Mouse (Mus musculus) spleen, adult 2 months (tissue): ENCODE measurements around the gene Lzts2. TPM values are rescaled to one million over a fixed set of nuclear protein-coding genes. Genes with fewer than 3 reads are reported as not detected.

ENCODE experiments used
- DNase-seq, 2 experiments: peaks; one replicate each; pipeline versions ENCODE4 v3.0.0 to v3.0.0-alpha.2; 2012 to 2021; ENCODE audit warnings: low spot score in 2 of 2, low read depth in 1 of 2
- H3K27ac ChIP-seq: fragments of 200-500 bp; 2 replicates; pipeline ENCODE4 v1.5.1; 2012; ENCODE audit warnings: low read length, inconsistent platforms; ENCODE audit not compliant: insufficient read depth
- H3K27me3 ChIP-seq: fragments of 200-500 bp; 2 replicates; pipeline ENCODE4 v1.6.1; 2012; ENCODE audit warnings: mild to moderate bottlenecking, moderate library complexity, low read length, inconsistent platforms; ENCODE audit not compliant: control insufficient read depth, insufficient read depth
- H3K36me3 ChIP-seq: fragments of 200-500 bp; 2 replicates; pipeline ENCODE4 v1.6.1; 2012; ENCODE audit warnings: mild to moderate bottlenecking, low read length, inconsistent platforms; ENCODE audit not compliant: control insufficient read depth, insufficient read depth
- H3K4me1 ChIP-seq: fragments of 200-500 bp; 2 replicates; pipeline ENCODE4 v1.6.1; 2011; ENCODE audit warnings: inconsistent platforms; ENCODE audit not compliant: control insufficient read depth, insufficient read depth, insufficient read length
- H3K4me3 ChIP-seq: fragments of 200-500 bp; 2 replicates; pipeline ENCODE4 v1.5.1; 2011; ENCODE audit warnings: mild to moderate bottlenecking, inconsistent platforms; ENCODE audit not compliant: insufficient read depth, insufficient read length; ENCODE audit errors: extremely low read depth
- CTCF ChIP-seq: fragments of 200-500 bp; IDR thresholded peaks from 2 replicates; pipeline ENCODE4 v1.5.1; 2011; ENCODE audit warnings: mild to moderate bottlenecking, inconsistent platforms; ENCODE audit not compliant: insufficient read depth, insufficient read length, insufficient replicate concordance; ENCODE audit errors: extremely low read depth
- POLR2A ChIP-seq: fragments of 200-500 bp; IDR thresholded peaks from 2 replicates; pipeline ENCODE4 v1.6.1; 2011; ENCODE audit warnings: low read depth, low read length, inconsistent platforms
- WGBS: fragments of 180-500 bp; shearing (Covaris S2); methylation state at CpG from one replicate; pipeline ENCODE4 v1.1.7; 2018; 5-methylcytosine and 5-hydroxymethylcytosine counted together
- polyA plus RNA-seq: library from polyadenylated mRNA; depleted of rRNA; stranded (reverse); fragments of >200 nt; gene quantifications from 2 replicates; pipeline ENCODE4 v1.2.3, GENCODE M21; 2012

Gene Lzts2
- polyA plus RNA-seq, 1 experiment: 23.3 TPM

DNA sequence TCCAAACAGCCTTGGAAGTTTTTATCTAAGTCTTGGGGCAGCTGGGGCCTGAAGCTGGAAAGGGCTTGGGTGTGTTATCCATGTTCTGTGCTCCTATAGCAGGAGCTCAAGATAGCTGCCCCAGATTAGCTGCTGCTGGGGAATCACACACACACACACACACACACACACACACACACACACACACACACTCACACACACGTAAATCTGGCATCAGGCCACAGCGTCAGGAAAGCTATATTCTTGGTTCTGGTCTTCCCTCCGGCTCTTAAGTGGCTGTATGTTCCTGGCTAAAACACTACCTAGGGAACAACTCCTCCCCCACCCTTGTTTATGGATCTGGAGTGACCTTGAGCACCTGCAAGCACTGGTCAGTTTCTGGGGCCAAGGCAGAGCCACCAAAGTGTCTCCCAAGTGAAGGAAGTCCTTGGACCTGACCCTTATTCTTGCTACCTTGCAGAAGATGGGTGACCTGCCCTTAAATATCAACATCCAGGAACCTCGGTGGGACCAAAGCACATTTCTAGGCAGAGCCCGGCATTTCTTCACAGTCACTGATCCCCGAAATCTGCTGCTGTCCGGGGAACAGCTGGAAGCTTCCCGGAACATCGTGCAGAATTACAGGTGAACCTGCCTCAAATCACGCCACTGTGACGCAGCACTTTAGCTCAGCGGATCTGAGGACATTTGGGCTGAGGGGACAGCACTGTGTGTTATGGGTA is 34.6 kb downstream of the Lzts2 start:
- no peak for DNase-seq
- peaks cover 12% of the 10 kb centered on the region; the same call in 1 of the 2 replicates for H3K36me3 ChIP-seq
- H3K27ac ChIP-seq: peak overlapping the region; percentile 96
- 90% methylated on average over 12 of the region's 12 CpGs for WGBS
- no peaks in the 10 kb centered on the region; the same call in 1 of the 2 replicates for H3K27me3 ChIP-seq
- peak overlapping the region; percentile 81; the same call in 1 of the 2 replicates for H3K4me3 ChIP-seq
- H3K4me1 ChIP-seq: peaks cover 15% of the 10 kb centered on the region
- no peak for TF ChIP-seq POLR2A
- TF ChIP-seq CTCF: no peak

DNA sequence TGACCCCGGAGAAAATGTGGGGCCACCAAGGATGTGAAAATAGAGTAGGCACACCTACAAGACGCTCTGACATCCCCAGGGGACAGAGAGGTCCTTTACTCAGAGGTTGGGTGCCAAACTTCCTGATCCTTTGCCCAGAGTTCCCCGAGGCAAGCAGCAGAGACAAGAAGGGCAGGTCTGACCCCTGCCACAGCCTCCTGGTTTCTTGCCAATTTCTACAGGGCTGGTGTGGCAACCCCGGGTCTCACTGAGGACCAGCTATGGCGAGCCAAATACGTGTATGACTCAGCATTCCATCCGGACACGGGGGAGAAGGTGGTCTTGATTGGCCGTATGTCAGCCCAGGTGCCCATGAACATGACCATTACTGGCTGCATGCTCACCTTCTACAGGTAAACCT is 35.3 kb downstream of the Lzts2 start:
- H3K4me3 ChIP-seq: no peak overlapping the region
- no peak overlapping the region for H3K27ac ChIP-seq
- no peaks in the 10 kb centered on the region; the same call in 1 of the 2 replicates for H3K27me3 ChIP-seq
- peaks cover 15% of the 10 kb centered on the region for H3K4me1 ChIP-seq
- peaks cover 13% of the 10 kb centered on the region for H3K36me3 ChIP-seq
- no peak for DNase-seq
- no peak for TF ChIP-seq CTCF
- no peak for TF ChIP-seq POLR2A
- WGBS: 78% methylated on average over 9 of the region's 9 CpGs

- Histone ChIP-seq H3K4me3 (no peak overlapping the region), H3K27me3 (no peaks in the 10 kb centered on the region), H3K4me1 (peaks cover 13% of the 10 kb centered on the region), H3K27ac (no peak overlapping the region), H3K36me3 (peaks cover 13% of the 10 kb centered on the region)
- 94% methylated on average over 8 of the region's 8 CpGs for WGBS
- DNase-seq: no peak
- TF ChIP-seq CTCF: no peak
- TF ChIP-seq POLR2A: no peak
These were observed 39.2 kb downstream of the Lzts2 start for GRCm38 (mm10) chr19:45053451-45053850.

- 80% methylated on average over 6 of the region's 6 CpGs for WGBS
- Histone ChIP-seq H3K36me3 (peaks cover 12% of the 10 kb centered on the region), H3K4me3 (no peak overlapping the region), H3K27ac (no peak overlapping the region), H3K27me3 (no peaks in the 10 kb centered on the region), H3K4me1 (peaks cover 8% of the 10 kb centered on the region)
- DNase-seq: no peak
- no peak for TF ChIP-seq POLR2A
- no peak for TF ChIP-seq CTCF
These were observed 40.9 kb downstream of the Lzts2 start for GRCm38 (mm10) chr19:45054892-45055690.

- Histone ChIP-seq H3K27me3 (no peaks in the 10 kb centered on the region), H3K36me3 (peaks cover 10% of the 10 kb centered on the region), H3K4me3 (no peak overlapping the region), H3K27ac (no peak overlapping the region), H3K4me1 (peaks cover 8% of the 10 kb centered on the region)
- no peak for DNase-seq
- TF ChIP-seq CTCF (peak; percentile 37; the same call in 1 of the 2 replicates), POLR2A (no peak)
- 43% methylated on average over 4 of the region's 4 CpGs for WGBS
These were observed 42.1 kb downstream of the Lzts2 start for GRCm38 (mm10) chr19:45056364-45056763.

- DNase-seq: no peak
- no peak for TF ChIP-seq CTCF
- no peak for TF ChIP-seq POLR2A
- Histone ChIP-seq H3K27ac (peak overlapping the region; percentile 39; the same call in 1 of the 2 replicates), H3K4me3 (no peak overlapping the region), H3K36me3 (peaks cover 10% of the 10 kb centered on the region), H3K4me1 (peaks cover 8% of the 10 kb centered on the region), H3K27me3 (no peaks in the 10 kb centered on the region)
- WGBS: 54% methylated on average over 7 of the region's 7 CpGs
These were observed 42.9 kb downstream of the Lzts2 start for GRCm38 (mm10) chr19:45056908-45057698.
